Mouse (Mus musculus): Measurements from ENCODE around the gene Zc3hc1.

Gene Zc3hc1

DNA sequence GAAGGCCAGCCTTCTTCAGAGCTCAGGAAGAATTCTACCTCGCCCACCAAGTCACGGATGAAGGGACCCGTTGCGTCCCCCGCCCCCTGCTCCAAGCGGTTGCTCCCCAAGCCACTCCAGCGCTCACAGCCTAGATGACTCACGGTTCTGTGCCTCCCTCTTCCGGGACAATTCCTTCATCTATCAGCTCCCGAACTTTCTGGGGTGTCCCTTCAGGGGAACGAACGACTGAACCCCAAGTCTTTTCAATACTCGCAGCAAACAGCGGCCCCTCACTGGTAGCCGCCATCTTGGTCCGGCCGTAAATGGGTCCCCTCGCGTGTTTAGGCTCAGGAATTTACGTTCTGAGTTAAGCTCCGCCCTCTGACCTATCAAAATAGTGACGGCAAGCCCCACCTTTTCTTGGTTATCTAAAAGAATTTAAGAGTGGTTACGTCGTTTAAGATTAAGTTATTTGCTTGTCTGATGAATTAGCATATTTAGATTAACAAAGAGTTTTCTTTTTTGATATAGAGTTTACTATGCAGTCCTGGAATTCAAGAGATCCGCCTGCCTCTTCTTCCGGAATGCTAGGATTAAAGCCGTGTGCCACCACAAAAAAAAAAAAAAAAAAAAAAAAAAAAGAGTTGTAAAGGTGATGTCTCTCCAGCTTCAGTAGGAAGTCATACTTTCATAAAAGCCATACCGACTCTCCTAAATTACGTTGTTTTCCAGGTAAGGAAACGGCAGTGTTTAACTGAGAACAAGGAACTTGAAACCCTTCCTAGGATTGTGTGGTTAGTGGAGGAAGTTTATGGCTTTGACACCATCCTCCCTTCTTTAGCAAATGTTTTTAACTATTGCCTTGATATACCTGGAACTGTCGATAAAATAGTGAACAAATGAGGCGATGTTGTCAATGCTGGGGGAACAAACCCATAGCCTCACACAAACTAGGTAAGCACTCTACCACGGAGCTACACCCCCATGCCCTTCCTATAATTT is at the start of gene Zc3hc1:
TSS of gene Zc3hc1 (minus strand) at position 315 of the 984 bp plus-strand sequence.
- POLR2A ChIA-PET, result interaction anchor here (0.6 to 3.7 kb wide), 76 partner anchors 9 to 814 kb away, joined by 3 to 42 read pairs (median 4); partner anchors contain the start of genes Klhdc10 (in 4 of the 4), Ssmem1 (in 3 of the 4), Tmem209 (in 3 of the 4) and Cep41 (in 1 of the 4)
- CTCF ChIA-PET, result interaction anchor here in 2 of 4 experiments (0.6 to 0.9 kb wide), 4 partner anchors 27 to 219 kb away, joined by 3 to 14 read pairs (median 4); no protein-coding TSS in a partner anchor

GRCm38 (mm10) chr6:30439576-30439975 is 48.7 kb upstream of the Zc3hc1 start:
- ChIA-PET CTCF (no interaction called here), POLR2A (interaction anchor here in 2 of 4 experiments (0.7 to 1.6 kb wide), 6 partner anchors 18 to 69 kb away, joined by 3 to 9 read pairs (median 3); no protein-coding TSS in a partner anchor)

DNA sequence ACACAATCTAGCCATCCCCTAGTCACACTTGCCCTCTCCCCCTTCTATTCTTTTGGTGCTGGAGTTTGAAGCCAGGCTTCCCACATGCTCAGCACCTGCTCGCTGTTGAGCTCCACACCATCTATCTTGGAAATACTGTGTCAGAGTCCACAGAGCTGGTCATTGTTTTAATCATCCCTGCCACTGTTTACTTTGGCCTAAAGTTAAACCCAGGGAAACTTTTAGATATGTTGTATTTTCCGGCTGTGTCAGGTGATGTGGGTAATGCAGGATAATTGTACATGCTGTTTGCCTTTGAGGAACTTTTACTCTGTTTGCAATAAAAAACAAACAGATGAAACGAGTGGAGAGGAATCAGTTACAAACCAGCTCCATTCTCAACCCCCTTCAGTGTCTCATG is 46.2 kb upstream of the Zc3hc1 start:
- ChIA-PET POLR2A (interaction anchor here in 2 of 4 experiments (0.6 to 1.9 kb wide), 4 partner anchors 17 to 780 kb away, joined by 3 to 5 read pairs (median 4); partner anchors contain the start of genes Ssmem1 (in 1 of the 2) and Tmem209 (in 1 of the 2)), CTCF (no interaction called here)

GRCm38 (mm10) chr6:30436476-30436875 is 45.6 kb upstream of the Zc3hc1 start:
- ChIA-PET POLR2A (interaction anchor here in 1 of 4 experiments (0.9 kb wide), 1 partner anchor 10 kb away, joined by 3 read pairs; no protein-coding TSS in a partner anchor), CTCF (no interaction called here)

DNA sequence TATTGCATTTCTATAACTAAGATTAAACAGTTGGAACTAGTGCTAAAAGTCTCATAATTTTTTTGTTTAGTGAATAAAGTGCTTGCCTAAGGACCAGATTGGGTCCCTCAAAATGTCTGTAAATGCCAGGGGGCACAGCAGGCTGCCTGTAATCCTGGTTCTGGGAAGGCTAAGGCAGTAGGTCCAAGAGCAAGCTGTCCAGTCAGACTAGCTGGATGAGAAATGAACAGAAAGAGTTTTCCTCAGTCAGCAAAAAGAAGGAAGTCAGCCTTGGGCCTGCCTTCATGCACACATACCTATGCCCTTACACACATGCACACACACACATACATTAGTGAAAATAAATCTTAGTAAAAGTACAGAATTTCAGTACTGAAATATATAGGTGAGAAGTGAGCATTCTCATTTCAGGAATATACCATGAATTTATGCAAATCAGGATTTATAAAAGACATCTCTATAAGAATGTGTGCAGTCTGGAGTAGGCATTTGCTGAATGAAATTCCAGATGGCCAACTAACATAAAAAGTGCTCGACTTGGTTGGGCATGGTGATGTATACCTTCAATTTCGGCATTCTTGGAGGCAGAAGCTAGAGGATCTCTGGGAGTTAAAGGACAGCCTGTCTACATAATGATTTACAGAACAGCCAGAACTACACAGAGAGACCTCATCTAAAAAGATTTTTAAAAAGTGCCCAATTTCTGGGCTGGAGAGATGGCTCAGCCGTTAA is 41.8 kb upstream of the Zc3hc1 start:
- ChIA-PET CTCF (no interaction called here), POLR2A (interaction anchor here in 1 of 4 experiments (0.6 to 1.7 kb wide), 2 partner anchors 10 to 26 kb away, joined by 3 to 4 read pairs; no protein-coding TSS in a partner anchor)

- ChIA-PET CTCF (interaction anchor here in 2 of 4 experiments (0.6 kb wide), 3 partner anchors 274 to 1279 kb away, joined by 3 read pairs; no protein-coding TSS in a partner anchor), POLR2A (interaction anchor here in 3 of 4 experiments (0.6 to 1.7 kb wide), 7 partner anchors 12 to 242 kb away, joined by 3 to 8 read pairs (median 3); partner anchors contain the start of gene Zc3hc1 (in 1 of the 3))
These were observed 26.0 kb upstream of the Zc3hc1 start for GRCm38 (mm10) chr6:30416801-30417200.

- POLR2A ChIA-PET, result interaction anchor here in 3 of 4 experiments (0.6 to 1.7 kb wide), 5 partner anchors 12 to 241 kb away, joined by 3 to 8 read pairs (median 3); no protein-coding TSS in a partner anchor
- CTCF ChIA-PET, result interaction anchor here in 2 of 4 experiments (0.6 kb wide), 3 partner anchors 274 to 1279 kb away, joined by 3 read pairs; no protein-coding TSS in a partner anchor
These were observed 25.3 kb upstream of the Zc3hc1 start for GRCm38 (mm10) chr6:30416126-30416525.

DNA sequence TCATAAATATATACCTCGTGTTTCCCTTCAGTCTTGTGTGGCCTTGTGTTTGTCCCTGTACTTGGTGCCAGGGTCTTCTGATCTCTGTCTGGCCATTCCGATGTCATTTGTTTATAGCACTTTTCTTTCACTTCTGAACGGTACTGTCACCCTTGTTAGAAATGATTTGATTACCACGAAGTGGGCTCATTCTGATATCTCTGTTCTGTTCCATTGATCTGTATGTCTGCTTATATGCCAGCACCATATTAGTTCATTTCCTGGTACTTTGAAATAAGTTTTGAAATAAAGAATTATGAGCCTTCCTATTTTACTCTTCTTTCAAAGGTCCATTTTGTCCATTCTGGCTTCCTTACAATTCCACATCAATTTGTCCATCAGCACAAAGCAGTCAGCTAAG is 20.5 kb upstream of the Zc3hc1 start:
- POLR2A ChIA-PET, result interaction anchor here in 2 of 4 experiments (0.5 to 3.2 kb wide), 7 partner anchors 9 to 98 kb away, joined by 3 to 7 read pairs (median 5); partner anchors contain the start of genes Ssmem1 (in 1 of the 2), Tmem209 (in 1 of the 2) and Zc3hc1 (in 1 of the 2)

GRCm38 (mm10) chr6:30409399-30410093 is 18.7 kb upstream of the Zc3hc1 start:
- POLR2A ChIA-PET, result interaction anchor here in 2 of 4 experiments (1.1 to 1.7 kb wide), 5 partner anchors 8 to 66 kb away, joined by 3 to 4 read pairs (median 3); no protein-coding TSS in a partner anchor
- CTCF ChIA-PET, result interaction anchor here in 1 of 4 experiments (0.6 to 1.8 kb wide), 2 partner anchors 51 to 687 kb away, joined by 3 to 7 read pairs; no protein-coding TSS in a partner anchor

More for the DNA sequence above, 20.5 kb upstream of the Zc3hc1 start:
- CTCF ChIA-PET, result interaction anchor here in 1 of 4 experiments (0.7 kb wide), 1 partner anchor 8 kb away, joined by 3 read pairs; no protein-coding TSS in a partner anchor

DNA sequence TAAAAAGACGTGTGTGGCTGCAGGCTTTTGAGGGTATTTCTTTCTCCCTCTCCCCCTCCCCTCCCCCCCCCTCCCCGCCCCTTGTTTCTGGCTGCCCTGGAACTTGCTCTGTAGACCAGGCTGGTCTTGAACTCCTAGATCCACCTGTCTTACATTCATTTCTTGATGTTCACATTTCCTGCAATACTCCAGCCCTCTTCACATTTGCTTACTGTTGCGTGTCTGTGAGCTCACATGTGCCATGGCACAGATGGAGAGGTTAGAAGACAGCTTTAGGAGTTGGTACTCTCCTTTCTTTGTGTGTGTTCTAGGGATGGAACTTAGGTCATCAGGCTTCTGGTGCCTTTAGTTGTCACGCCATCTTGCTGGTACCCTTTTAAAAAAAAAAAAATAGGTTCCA is 17.4 kb upstream of the Zc3hc1 start:
- ChIA-PET CTCF (interaction anchor here in 2 of 4 experiments (0.7 to 1.8 kb wide), 2 partner anchors 52 to 65 kb away, joined by 4 to 7 read pairs; no protein-coding TSS in a partner anchor), POLR2A (interaction anchor here in 2 of 4 experiments (0.8 to 1.5 kb wide), 3 partner anchors 10 to 29 kb away, joined by 3 read pairs; partner anchors contain the start of gene Zc3hc1 (in 1 of the 2))

DNA sequence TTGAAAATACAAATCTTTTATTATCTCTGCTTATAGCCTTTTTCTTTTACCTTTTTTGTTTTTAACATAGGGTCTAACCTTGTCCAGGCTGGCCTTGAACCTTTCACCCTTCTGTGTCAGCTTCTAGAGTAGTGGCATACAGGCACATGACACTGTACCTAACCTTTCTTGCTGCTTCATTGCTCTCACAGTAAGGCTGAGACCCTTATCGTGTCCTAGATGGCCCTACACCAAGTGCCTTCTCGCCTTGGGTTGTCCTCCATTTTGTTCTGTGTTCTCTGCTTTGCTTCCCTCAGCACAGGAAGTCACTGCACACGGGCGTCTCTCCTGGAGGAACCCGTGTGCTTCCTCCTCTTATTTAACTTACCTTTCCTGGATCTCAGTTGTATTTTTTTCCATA is 13.8 kb upstream of the Zc3hc1 start:
- ChIA-PET CTCF (interaction anchor here in 3 of 4 experiments (1.2 to 1.5 kb wide), 3 partner anchors 55 to 628 kb away, joined by 3 to 9 read pairs (median 9); no protein-coding TSS in a partner anchor), POLR2A (interaction anchor here in 3 of 4 experiments (0.6 to 1.3 kb wide), 5 partner anchors 14 to 578 kb away, joined by 3 to 7 read pairs (median 3); partner anchors contain the start of genes Ssmem1 (in 1 of the 3), Tmem209 (in 1 of the 3) and Zc3hc1 (in 1 of the 3))

- POLR2A ChIA-PET, result interaction anchor here in 2 of 4 experiments (1.0 to 1.3 kb wide), 5 partner anchors 56 to 106 kb away, joined by 3 to 4 read pairs (median 3); partner anchors contain the start of genes Ssmem1 (in 1 of the 2) and Tmem209 (in 1 of the 2)
- CTCF ChIA-PET, result interaction anchor here (0.5 to 1.5 kb wide), 9 partner anchors 8 to 630 kb away, joined by 3 to 9 read pairs (median 3); no protein-coding TSS in a partner anchor
These were observed 12.6 kb upstream of the Zc3hc1 start for GRCm38 (mm10) chr6:30403465-30403864.

DNA sequence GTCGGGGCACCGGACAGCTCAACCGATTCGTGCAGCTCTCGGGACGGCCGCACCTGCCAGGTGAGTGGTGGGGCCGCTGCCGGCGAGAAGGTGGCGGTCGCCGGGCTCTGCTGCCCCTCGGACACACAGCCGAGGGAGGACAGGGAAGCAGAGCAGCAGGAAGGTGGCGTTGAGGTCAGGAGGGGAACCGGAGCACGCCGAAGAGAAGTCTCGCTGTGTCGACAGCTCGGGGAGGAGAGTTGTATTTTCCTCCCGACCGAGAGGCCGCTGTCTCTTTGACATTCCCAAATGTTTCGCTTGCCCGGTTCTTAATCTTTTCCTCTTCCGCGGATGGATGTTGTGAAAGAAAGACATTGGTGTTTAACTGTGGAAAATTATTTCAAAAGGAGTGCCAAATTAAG is 11.3 kb upstream of the Zc3hc1 start:
- POLR2A ChIA-PET, result interaction anchor here (0.6 to 2.8 kb wide), 41 partner anchors 9 to 581 kb away, joined by 3 to 42 read pairs (median 4); partner anchors contain the start of genes Zc3hc1 (in 4 of the 4), Ssmem1 (in 2 of the 4), Tmem209 (in 2 of the 4) and Ube2h (in 1 of the 4)
- CTCF ChIA-PET, result interaction anchor here (0.6 to 1.9 kb wide), 15 partner anchors 27 to 843 kb away, joined by 3 to 10 read pairs (median 4); no protein-coding TSS in a partner anchor

- POLR2A ChIA-PET, result interaction anchor here (0.6 to 2.8 kb wide), 43 partner anchors 8 to 582 kb away, joined by 3 to 42 read pairs (median 4); partner anchors contain the start of genes Zc3hc1 (in 4 of the 4), Ssmem1 (in 2 of the 4), Tmem209 (in 2 of the 4) and Ube2h (in 1 of the 4)
- CTCF ChIA-PET, result interaction anchor here (0.6 to 1.9 kb wide), 15 partner anchors 27 to 843 kb away, joined by 3 to 10 read pairs (median 4); no protein-coding TSS in a partner anchor
These were observed 10.6 kb upstream of the Zc3hc1 start, which contains the start of gene Klhdc10 for GRCm38 (mm10) chr6:30401308-30402015. Gene Klhdc10 (plus strand): TSS chr6:30401868.

DNA sequence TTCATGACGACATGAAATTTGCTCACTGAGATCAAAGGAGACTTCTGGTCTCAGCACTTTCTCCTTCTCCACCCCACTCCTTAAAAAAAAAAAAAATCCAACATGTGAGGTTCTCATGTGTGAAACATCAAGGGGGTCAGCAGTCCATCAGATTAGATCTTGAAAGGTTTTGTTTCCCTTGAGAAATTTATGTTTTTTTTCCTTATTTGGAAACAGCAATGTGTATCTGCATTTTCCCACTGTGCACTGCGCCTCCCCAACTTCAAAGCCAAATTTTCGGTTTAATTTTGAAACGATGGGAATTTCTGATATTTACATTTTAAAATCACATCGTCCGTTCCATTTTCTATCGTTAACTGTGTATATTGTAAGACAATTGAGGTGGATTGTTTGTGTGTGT is 9.9 kb upstream of the Zc3hc1 start:
- POLR2A ChIA-PET, result interaction anchor here in 3 of 4 experiments (1.0 to 2.8 kb wide), 12 partner anchors 10 to 125 kb away, joined by 3 to 22 read pairs (median 6); partner anchors contain the start of genes Zc3hc1 (in 3 of the 3), Ssmem1 (in 1 of the 3) and Tmem209 (in 1 of the 3)
- CTCF ChIA-PET, result interaction anchor here in 1 of 4 experiments (1.9 kb wide), 1 partner anchor 60 kb away, joined by 10 read pairs; no protein-coding TSS in a partner anchor
